Mouse (Mus musculus): ENCODE data around the gene March10. TPM values are rescaled to one million over a fixed set of nuclear protein-coding genes. Genes with fewer than 3 reads are reported as not detected.

Gene March10
- polyA plus RNA-seq, 1 experiment from 2014 or later, result 0.21 TPM

DNA sequence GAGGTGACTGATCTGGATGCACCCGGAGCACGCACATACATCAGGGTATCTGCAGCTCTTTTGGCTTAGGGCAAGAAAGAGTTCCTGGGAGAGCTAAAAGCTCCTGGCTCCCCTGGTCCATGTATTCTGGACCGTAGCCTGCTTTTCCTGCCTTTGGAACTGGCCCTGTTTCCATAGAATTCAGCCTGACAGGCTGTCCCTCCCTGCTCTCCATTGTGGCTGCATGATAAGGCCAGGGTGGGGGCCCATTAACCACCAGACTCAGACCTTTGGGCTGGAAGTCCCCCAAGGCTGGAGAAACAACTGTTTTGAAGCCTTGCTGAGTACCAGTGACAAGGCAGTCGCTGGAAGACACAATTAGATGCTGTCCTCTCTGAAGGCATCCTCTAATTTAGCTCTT, 13.0 kb upstream of the March10 start:
- Histone ChIP-seq H3K27me3 (ENCODE audit: control insufficient read depth, insufficient read depth, low read length) (no peaks in the 10 kb centered on the region), H3K4me3 (replicated peaks; ENCODE audit: low read depth, low read length) (no peak overlapping the region), H3K36me3 (ENCODE audit: control insufficient read depth, insufficient read depth, low read length) (no peaks in the 10 kb centered on the region), H3K9ac (replicated peaks; ENCODE audit: low read length) (no peak overlapping the region), H3K9me3 (ENCODE audit: control insufficient read depth, low read length) (no peaks in the 10 kb centered on the region), H3K4me2 (ENCODE audit: low read length) (no peak overlapping the region), H3K4me1 (ENCODE audit: control insufficient read depth, insufficient read depth, low read length) (peaks cover 27% of the 10 kb centered on the region), H3K27ac (replicated peaks; ENCODE audit: low read depth, low read length) (no peak overlapping the region)
- ATAC-seq (ENCODE audit: low FRiP score, low TSS enrichment) (no peak), DNase-seq (no peak)
- 78% methylated on average over 4 of the region's 4 CpGs for WGBS

GRCm38 (mm10) chr11:105469091-105469507, 12.6 kb upstream of the March10 start:
- Histone ChIP-seq H3K9me3 (ENCODE audit: control insufficient read depth, low read length) (no peaks in the 10 kb centered on the region), H3K4me3 (replicated peaks; ENCODE audit: low read depth, low read length) (no peak overlapping the region), H3K27me3 (ENCODE audit: control insufficient read depth, insufficient read depth, low read length) (no peaks in the 10 kb centered on the region), H3K36me3 (ENCODE audit: control insufficient read depth, insufficient read depth, low read length) (no peaks in the 10 kb centered on the region), H3K9ac (replicated peaks; ENCODE audit: low read length) (no peak overlapping the region), H3K27ac (replicated peaks; ENCODE audit: low read depth, low read length) (no peak overlapping the region), H3K4me2 (ENCODE audit: low read length) (no peak overlapping the region), H3K4me1 (ENCODE audit: control insufficient read depth, insufficient read depth, low read length) (peaks cover 24% of the 10 kb centered on the region)
- no peak for ATAC-seq (ENCODE audit: low FRiP score, low TSS enrichment)
- no peak for DNase-seq
- 65% methylated on average over 8 of the region's 8 CpGs for WGBS

GRCm38 (mm10) chr11:105468436-105468835, 11.9 kb upstream of the March10 start:
- 49% methylated on average over 5 of the region's 5 CpGs for WGBS
- no peak overlapping the region for H3K27ac ChIP-seq (replicated peaks; ENCODE audit: low read depth, low read length)
- H3K27me3 ChIP-seq (ENCODE audit: control insufficient read depth, insufficient read depth, low read length), result no peaks in the 10 kb centered on the region
- no peak overlapping the region for H3K4me2 ChIP-seq (ENCODE audit: low read length)
- no peak overlapping the region for H3K4me3 ChIP-seq (replicated peaks; ENCODE audit: low read depth, low read length)
- no peaks in the 10 kb centered on the region for H3K36me3 ChIP-seq (ENCODE audit: control insufficient read depth, insufficient read depth, low read length)
- H3K4me1 ChIP-seq (ENCODE audit: control insufficient read depth, insufficient read depth, low read length), result peaks cover 18% of the 10 kb centered on the region
- ATAC-seq (ENCODE audit: low FRiP score, low TSS enrichment), result no peak
- no peaks in the 10 kb centered on the region for H3K9me3 ChIP-seq (ENCODE audit: control insufficient read depth, low read length)
- DNase-seq, result no peak
- no peak overlapping the region for H3K9ac ChIP-seq (replicated peaks; ENCODE audit: low read length)

DNA sequence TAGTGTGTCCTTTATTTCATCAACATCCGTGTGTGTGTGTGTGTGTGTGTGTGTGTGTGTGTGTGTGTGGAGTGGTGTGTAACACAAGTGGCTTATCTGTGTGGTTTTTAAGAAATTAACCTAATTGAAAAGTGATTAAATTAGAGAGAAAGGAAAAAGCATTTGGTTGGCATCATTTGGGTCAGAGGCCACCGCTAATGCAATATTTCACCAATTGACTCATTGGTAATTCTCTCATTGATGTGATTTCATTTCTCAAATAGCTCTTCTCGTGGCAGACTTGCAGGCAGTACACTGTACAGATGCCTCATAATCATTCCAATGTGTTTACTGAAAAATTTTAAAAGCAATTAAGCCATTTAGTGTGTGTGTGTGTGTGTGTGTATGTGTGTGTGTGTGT, 11.3 kb upstream of the March10 start:
- H3K4me3 ChIP-seq (replicated peaks; ENCODE audit: low read depth, low read length), result no peak overlapping the region
- no peak overlapping the region for H3K9ac ChIP-seq (replicated peaks; ENCODE audit: low read length)
- no peak for ATAC-seq (ENCODE audit: low FRiP score, low TSS enrichment)
- H3K36me3 ChIP-seq (ENCODE audit: control insufficient read depth, insufficient read depth, low read length), result no peaks in the 10 kb centered on the region
- 82% methylated on average over 3 of the region's 3 CpGs for WGBS
- H3K4me2 ChIP-seq (ENCODE audit: low read length), result no peak overlapping the region
- no peaks in the 10 kb centered on the region for H3K9me3 ChIP-seq (ENCODE audit: control insufficient read depth, low read length)
- no peak overlapping the region for H3K27ac ChIP-seq (replicated peaks; ENCODE audit: low read depth, low read length)
- H3K27me3 ChIP-seq (ENCODE audit: control insufficient read depth, insufficient read depth, low read length), result no peaks in the 10 kb centered on the region
- peaks cover 12% of the 10 kb centered on the region; the same call in 1 of the 2 replicates for H3K4me1 ChIP-seq (ENCODE audit: control insufficient read depth, insufficient read depth, low read length)
- no peak for DNase-seq

DNA sequence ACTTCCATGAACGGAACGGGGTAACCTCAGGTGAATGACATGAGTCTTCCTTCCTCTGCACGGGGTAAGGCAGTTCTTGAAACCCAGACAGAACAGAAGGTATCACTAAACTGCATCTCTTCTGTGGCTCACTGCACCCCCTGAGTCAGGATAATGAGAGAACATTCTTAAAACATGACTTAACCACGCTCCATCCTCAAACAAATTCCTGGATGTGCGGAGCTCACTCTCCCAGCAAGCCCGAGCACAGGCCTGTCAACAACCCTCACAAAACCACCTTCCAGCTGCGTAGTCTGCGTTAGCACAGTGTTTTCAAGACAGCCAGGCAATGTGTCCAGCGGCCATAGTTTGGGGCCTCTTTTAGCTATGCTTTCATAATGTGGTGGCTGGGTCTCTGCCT, 10.7 kb upstream of the March10 start:
- no peak overlapping the region for H3K9ac ChIP-seq (replicated peaks; ENCODE audit: low read length)
- peaks cover 12% of the 10 kb centered on the region; the same call in 1 of the 2 replicates for H3K4me1 ChIP-seq (ENCODE audit: control insufficient read depth, insufficient read depth, low read length)
- H3K27me3 ChIP-seq (ENCODE audit: control insufficient read depth, insufficient read depth, low read length), result no peaks in the 10 kb centered on the region
- 48% methylated on average over 9 of the region's 9 CpGs for WGBS
- H3K4me2 ChIP-seq (ENCODE audit: low read length), result no peak overlapping the region
- no peaks in the 10 kb centered on the region for H3K9me3 ChIP-seq (ENCODE audit: control insufficient read depth, low read length)
- DNase-seq (no peak), ATAC-seq (ENCODE audit: low FRiP score, low TSS enrichment) (no peak)
- no peak overlapping the region for H3K27ac ChIP-seq (replicated peaks; ENCODE audit: low read depth, low read length)
- H3K36me3 ChIP-seq (ENCODE audit: control insufficient read depth, insufficient read depth, low read length), result no peaks in the 10 kb centered on the region
- H3K4me3 ChIP-seq (replicated peaks; ENCODE audit: low read depth, low read length), result no peak overlapping the region

DNA sequence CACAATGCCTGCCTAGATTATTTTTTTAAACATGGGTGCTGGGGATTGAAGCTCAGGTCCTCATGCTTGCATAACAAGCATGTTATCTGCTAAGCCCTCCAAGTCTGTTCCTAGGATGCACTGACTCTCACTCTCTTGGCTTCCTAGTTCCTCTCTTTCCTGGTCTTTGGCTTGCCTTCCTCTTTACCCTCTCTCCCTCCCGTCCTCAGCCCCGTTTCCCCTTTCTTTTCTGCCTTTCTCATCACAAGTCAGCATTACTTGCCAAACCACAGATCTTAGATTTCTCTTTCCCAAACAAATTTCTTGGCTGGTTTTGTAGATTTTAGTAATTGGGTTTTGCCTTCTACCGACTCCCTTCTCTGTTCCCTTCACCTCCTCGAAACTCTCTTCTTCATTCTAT, 10.2 kb upstream of the March10 start:
- no peak overlapping the region for H3K4me3 ChIP-seq (replicated peaks; ENCODE audit: low read depth, low read length)
- peaks cover 12% of the 10 kb centered on the region; the same call in 1 of the 2 replicates for H3K4me1 ChIP-seq (ENCODE audit: control insufficient read depth, insufficient read depth, low read length)
- ATAC-seq (ENCODE audit: low FRiP score, low TSS enrichment) (no peak), DNase-seq (no peak)
- H3K4me2 ChIP-seq (ENCODE audit: low read length), result no peak overlapping the region
- H3K36me3 ChIP-seq (ENCODE audit: control insufficient read depth, insufficient read depth, low read length), result no peaks in the 10 kb centered on the region
- H3K9me3 ChIP-seq (ENCODE audit: control insufficient read depth, low read length), result no peaks in the 10 kb centered on the region
- no peaks in the 10 kb centered on the region for H3K27me3 ChIP-seq (ENCODE audit: control insufficient read depth, insufficient read depth, low read length)
- H3K27ac ChIP-seq (replicated peaks; ENCODE audit: low read depth, low read length), result no peak overlapping the region
- H3K9ac ChIP-seq (replicated peaks; ENCODE audit: low read length), result no peak overlapping the region
- WGBS, result 77% methylated on average over 4 of the region's 4 CpGs

DNA sequence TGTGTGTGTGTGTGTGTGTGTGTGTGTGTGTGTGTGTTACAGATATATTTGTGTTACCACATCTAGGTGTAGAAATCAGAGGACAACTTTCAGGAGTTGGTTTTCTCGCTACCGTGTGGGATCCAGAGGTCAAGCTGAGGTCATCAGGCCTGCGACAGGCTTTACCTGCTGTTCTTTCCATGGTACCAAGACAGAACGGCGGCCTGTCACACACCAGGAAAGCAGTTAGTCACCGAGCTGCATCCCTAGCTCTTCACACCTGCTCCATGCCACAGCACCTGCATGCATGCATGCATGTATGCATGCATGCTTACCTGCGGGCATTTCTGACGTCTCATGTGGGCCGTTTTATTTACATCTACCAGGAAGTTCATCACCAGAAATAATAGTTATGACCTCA, 9.0 kb upstream of the March10 start:
- ATAC-seq (ENCODE audit: low FRiP score, low TSS enrichment) (no peak), DNase-seq (no peak)
- Histone ChIP-seq H3K4me3 (replicated peaks; ENCODE audit: low read depth, low read length) (no peak overlapping the region), H3K36me3 (ENCODE audit: control insufficient read depth, insufficient read depth, low read length) (no peaks in the 10 kb centered on the region), H3K27ac (replicated peaks; ENCODE audit: low read depth, low read length) (no peak overlapping the region), H3K27me3 (ENCODE audit: control insufficient read depth, insufficient read depth, low read length) (no peaks in the 10 kb centered on the region), H3K9ac (replicated peaks; ENCODE audit: low read length) (no peak overlapping the region), H3K4me2 (ENCODE audit: low read length) (no peak overlapping the region), H3K9me3 (ENCODE audit: control insufficient read depth, low read length) (no peaks in the 10 kb centered on the region), H3K4me1 (ENCODE audit: control insufficient read depth, insufficient read depth, low read length) (peaks cover 12% of the 10 kb centered on the region; the same call in 1 of the 2 replicates)
- WGBS, result 85% methylated on average over 9 of the region's 9 CpGs

DNA sequence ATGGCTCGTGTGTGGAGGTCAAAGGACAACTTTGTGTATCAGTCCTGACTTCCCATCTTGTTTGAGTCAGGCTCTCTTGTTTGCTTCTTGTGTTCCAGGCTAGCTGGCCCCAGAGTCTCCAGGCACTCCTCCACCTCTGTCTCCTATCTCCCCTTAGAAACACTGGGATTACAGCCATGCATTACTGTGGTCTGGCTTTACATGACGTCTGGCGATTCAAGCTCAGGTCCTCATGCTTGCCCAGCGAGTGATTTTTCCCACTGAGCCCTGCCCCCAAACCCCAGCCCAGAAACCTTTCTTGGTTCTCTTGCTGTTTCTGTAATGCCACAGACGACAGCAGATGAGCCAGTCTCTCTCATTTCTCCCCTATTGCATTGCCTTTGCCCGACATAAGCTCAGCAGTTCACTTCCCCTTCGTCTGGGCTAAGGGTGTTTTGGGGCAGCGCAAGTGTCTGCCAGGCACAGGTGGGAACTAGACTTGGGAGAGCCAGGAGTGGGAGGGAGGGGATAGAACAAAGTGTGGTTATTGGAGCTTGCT, 8.0 kb upstream of the March10 start:
- ATAC-seq (ENCODE audit: low FRiP score, low TSS enrichment) (no peak), DNase-seq (no peak)
- H3K36me3 ChIP-seq (ENCODE audit: control insufficient read depth, insufficient read depth, low read length), result no peaks in the 10 kb centered on the region
- no peak overlapping the region for H3K4me3 ChIP-seq (replicated peaks; ENCODE audit: low read depth, low read length)
- no peaks in the 10 kb centered on the region for H3K9me3 ChIP-seq (ENCODE audit: control insufficient read depth, low read length)
- WGBS, result 71% methylated on average over 8 of the region's 8 CpGs
- no peak overlapping the region for H3K4me2 ChIP-seq (ENCODE audit: low read length)
- peaks cover 12% of the 10 kb centered on the region; the same call in 1 of the 2 replicates for H3K4me1 ChIP-seq (ENCODE audit: control insufficient read depth, insufficient read depth, low read length)
- no peak overlapping the region for H3K9ac ChIP-seq (replicated peaks; ENCODE audit: low read length)
- H3K27me3 ChIP-seq (ENCODE audit: control insufficient read depth, insufficient read depth, low read length), result no peaks in the 10 kb centered on the region
- no peak overlapping the region for H3K27ac ChIP-seq (replicated peaks; ENCODE audit: low read depth, low read length)

GRCm38 (mm10) chr11:105459900-105460299, 3.4 kb upstream of the March10 start:
- no peak overlapping the region for H3K4me2 ChIP-seq (ENCODE audit: low read length)
- H3K4me3 ChIP-seq (replicated peaks; ENCODE audit: low read depth, low read length), result no peak overlapping the region
- no peak overlapping the region for H3K9ac ChIP-seq (replicated peaks; ENCODE audit: low read length)
- DNase-seq (no peak), ATAC-seq (ENCODE audit: low FRiP score, low TSS enrichment) (no peak)
- no peak overlapping the region for H3K27ac ChIP-seq (replicated peaks; ENCODE audit: low read depth, low read length)
- H3K36me3 ChIP-seq (ENCODE audit: control insufficient read depth, insufficient read depth, low read length), result no peaks in the 10 kb centered on the region
- WGBS, result 37% methylated on average over 5 of the region's 5 CpGs
- no peaks in the 10 kb centered on the region for H3K9me3 ChIP-seq (ENCODE audit: control insufficient read depth, low read length)
- H3K27me3 ChIP-seq (ENCODE audit: control insufficient read depth, insufficient read depth, low read length), result no peaks in the 10 kb centered on the region
- peaks cover 12% of the 10 kb centered on the region for H3K4me1 ChIP-seq (ENCODE audit: control insufficient read depth, insufficient read depth, low read length)
